Mouse (Mus musculus) frontal cortex, adult (tissue): ENCODE measurements around the gene Olfr600.
"Not testable (repeated sequence)": the region's sequence is repeated elsewhere in the genome, so short reads cannot be mapped to it uniquely, and the experiment has no call there.

ENCODE experiments used
- ATAC-seq: cut with Nextera tagmentation; 2 replicates; pipeline ENCODE4 v1.9.2; 2017; ENCODE audit warnings: mild to moderate bottlenecking, moderate library complexity, mixed read lengths; ENCODE audit not compliant: low TSS enrichment

Olfr600 gene

DNA sequence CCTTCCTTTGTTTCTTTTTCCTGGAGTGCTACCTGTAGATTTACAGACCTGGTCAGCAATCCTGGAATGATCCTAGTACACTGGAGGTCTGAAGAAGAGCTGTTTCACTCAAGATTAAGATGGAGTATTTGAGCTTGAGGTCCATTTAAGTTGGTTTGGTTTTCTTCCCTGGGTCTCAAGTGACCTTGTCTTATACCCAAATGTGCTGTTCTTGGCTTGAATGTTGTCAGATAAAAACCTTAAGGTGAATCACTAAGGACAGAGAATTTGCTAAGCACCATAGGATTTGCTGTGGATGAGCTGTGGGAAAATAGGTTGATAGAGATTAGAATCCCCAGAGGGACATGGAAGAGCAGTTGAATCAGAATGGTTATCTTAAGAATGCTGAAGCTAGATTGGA lies at the start of gene Olfr600:
Gene Olfr600, minus strand, starts transcription at position 101 of the 400 bp plus-strand sequence.
- ATAC-seq: no peak

DNA sequence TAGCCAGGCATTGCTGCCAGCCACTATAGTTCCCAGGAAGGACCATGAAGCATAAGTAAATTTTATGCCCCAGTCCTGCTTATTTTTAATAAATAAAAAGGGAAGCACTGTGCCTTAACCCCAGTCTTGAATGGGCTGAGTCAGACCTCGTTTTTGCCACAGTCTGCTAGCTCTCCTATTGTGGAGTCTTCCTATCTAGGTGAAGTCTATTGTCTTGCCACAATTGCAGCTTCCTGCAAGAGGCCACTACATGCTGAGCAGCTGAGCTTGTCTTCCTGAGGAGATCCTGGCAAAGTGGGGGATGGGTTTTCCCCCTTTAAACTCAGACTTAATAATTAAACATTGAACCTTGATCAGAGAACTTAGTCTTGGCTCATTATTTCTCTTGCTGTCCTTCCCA lies 49.5 kb upstream of the Olfr600 start:
- ATAC-seq: no peak

DNA sequence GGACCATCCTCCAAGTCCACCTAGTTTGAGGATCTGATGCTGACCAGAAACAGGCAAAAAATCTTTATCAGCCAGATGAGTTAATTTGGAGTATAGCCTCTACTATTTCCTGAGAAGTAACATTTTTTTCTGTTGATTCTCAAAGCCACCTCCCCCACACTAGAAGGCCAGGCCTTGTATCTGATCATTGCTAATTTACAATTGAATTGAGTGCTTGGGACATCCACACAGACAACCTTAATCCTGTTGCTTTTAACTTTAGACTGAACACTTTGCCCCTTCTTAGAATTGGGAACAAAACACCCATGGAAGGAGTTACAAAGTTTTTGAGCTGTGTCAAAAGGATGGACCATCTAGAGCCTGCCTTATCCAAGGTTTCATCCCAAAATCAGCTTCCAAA lies 48.3 kb upstream of the Olfr600 start:
- no peak for ATAC-seq

DNA sequence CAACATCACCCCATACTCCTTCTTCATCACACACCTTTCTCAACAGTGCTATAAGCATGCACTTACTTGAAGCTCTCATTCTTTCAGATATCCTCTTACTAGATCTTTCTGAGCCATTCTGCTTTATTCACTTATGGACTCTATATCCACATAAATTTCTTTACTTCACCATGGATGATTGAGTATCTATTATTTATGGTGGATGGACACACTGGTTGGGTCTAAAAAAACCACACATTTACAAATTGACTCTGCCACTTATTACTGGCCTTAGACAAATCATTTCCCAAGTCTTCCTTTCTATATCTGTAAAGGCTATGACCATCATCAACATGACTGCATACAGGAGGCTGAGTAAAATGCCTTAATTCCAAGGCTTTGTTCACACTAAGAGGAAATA lies 36.6 kb upstream of the Olfr600 start, which contains the start of gene Olfr603:
Gene Olfr603, minus strand, starts transcription at position 101 of the 400 bp plus-strand sequence.
- ATAC-seq: no peak

DNA sequence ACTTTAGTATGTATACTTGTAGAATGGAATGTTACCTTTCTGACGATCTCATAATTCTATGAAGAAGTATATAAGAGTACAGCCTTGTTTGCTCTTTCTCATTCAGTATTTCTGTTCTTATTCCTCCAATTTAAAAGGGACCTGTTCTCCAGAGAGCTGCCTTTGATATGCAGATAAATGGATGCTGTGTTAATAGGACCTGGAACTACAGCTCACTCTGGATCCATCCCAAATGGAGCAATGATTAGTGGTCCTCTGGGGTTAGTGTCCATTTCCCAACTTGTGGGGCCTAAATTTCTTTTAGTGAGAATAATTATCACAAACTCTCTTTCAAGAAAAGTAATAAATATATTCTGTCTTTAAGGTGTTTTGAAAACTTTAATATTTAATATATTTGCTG lies 13.1 kb upstream of the Olfr600 start, which contains the start of gene Olfr601:
Gene Olfr601, minus strand, starts transcription at position 101 of the 400 bp plus-strand sequence.
- no peak for ATAC-seq

DNA sequence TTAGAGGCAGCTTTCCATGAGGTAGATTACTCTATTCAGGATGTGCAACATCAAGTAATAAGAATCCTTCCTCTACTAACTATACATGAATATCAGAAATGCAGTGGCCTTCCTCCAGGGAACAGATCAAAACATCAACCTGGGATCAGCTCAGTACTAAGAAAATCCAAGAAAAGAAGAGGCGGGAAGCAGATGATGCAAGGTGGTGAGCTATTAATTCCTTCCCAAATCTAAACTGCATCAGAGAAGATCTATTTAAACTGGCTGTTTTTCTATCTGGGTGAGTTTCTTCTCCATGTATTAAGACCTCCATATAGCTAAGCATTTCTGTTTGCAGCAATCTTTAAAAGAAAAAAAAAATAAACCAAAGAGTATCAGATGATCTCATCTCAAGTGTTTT lies 13.9 kb downstream of the Olfr600 start, which contains the start of gene Olfr599:
Gene Olfr599, plus strand, starts transcription at position 301 of the 400 bp plus-strand sequence.
- ATAC-seq: no peak

DNA sequence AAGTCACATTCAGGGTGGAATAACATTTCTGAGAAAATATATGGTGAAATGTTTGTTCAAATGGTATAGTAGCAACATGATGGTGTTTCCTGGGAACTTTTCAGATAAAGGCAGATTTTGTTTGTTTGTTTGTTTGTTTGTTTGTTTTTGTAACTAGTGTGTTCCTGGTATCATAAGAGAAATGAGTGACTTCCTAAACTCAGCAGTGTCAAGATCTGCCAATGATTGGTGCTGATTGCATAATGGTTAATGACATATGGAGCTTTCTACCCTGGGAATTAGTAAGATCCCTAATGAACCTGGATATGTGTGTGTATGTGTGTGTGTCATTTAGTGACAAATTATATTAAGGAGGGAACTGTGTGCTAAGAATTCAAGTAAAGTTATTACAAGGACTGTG lies 26.2 kb downstream of the Olfr600 start, which contains the start of gene Olfr598:
Gene Olfr598, plus strand, starts transcription at position 301 of the 400 bp plus-strand sequence.
- no peak for ATAC-seq

DNA sequence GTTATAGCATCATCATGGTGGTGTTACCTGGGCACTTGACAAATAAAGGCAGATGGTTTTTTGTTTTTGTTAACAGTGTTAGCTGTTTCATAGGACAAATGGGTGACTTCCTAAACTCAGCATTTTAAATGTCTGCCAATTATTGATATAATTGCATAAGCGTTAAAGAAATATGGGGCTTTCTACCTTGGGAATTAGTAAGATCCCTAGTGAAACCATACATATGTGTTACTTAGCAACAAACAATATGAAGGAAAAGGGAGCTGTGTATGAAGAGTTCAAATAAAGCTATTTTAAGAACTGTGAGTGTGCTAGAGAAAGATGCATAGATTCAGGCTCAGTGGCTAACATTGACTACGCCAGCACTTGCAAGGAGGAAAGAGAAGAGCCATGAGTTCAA lies 33.5 kb downstream of the Olfr600 start, which contains the start of gene Olfr597:
Gene Olfr597, plus strand, starts transcription at position 301 of the 400 bp plus-strand sequence.
- ATAC-seq: not testable (repeated sequence)

DNA sequence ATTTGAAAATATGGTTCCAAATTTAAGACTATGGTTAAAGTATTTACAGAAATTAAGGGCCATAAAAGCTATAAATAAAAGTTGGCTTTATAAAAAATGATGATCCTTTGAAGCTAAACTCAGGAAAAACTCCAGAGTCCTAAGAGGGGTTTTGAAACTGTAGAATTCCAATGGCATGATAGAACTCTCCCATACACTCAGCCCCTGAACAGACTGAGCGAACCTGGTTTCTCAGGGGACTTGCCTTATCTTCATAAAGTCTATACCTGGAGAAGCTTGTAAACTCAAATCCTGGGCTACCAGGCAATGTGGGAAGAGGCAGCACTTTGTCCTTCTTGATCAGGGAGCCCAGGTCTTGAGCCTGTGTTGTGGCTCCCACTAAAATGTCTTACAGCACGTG lies 44.1 kb downstream of the Olfr600 start, which contains the start of gene Olfr596:
Gene Olfr596, plus strand, starts transcription at position 301 of the 400 bp plus-strand sequence.
- ATAC-seq: not testable (repeated sequence)
